Mouse (Mus musculus) embryonic fibroblast, embryonic 13.5 days (primary cell): ENCODE results near the gene Lin54. TPM values are rescaled to one million over a fixed set of nuclear protein-coding genes. Genes with fewer than 3 reads are reported as not detected.

Experiments used
- H3K27ac ChIP-seq: 2 replicates; pipeline ENCODE4 v1.5.1; 2012; ENCODE audit warnings: low read length, control low read depth, inconsistent platforms; ENCODE audit not compliant: insufficient read depth
- H3K4me1 ChIP-seq: 2 replicates; pipeline ENCODE4 v1.6.1; 2011; ENCODE audit warnings: low read length; ENCODE audit not compliant: control insufficient read depth, insufficient read depth
- H3K4me3 ChIP-seq: 2 replicates; pipeline ENCODE4 v1.5.1; 2011; ENCODE audit warnings: mild to moderate bottlenecking, control low read depth, low read length; ENCODE audit not compliant: insufficient read depth
- CTCF ChIP-seq: IDR thresholded peaks from 2 replicates; pipeline ENCODE4 v1.5.1; 2011; ENCODE audit warnings: mild to moderate bottlenecking, control low read depth, low read length, moderate library complexity, borderline replicate concordance; ENCODE audit not compliant: insufficient read depth
- POLR2A ChIP-seq: IDR thresholded peaks from 2 replicates; pipeline ENCODE4 v1.6.1; 2011; ENCODE audit warnings: low read depth, mild to moderate bottlenecking, control low read depth, low read length, moderate library complexity
- polyA plus RNA-seq: library from polyadenylated mRNA; stranded (reverse); fragments of >200 nt; gene quantifications from 2 replicates; pipeline ENCODE4 v1.2.4, GENCODE M21; 2011; ENCODE audit warnings: low read depth; ENCODE audit not compliant: missing spikeins, insufficient read length

The Lin54 gene
- polyA plus RNA-seq, 1 experiment: 23.8 TPM

DNA sequence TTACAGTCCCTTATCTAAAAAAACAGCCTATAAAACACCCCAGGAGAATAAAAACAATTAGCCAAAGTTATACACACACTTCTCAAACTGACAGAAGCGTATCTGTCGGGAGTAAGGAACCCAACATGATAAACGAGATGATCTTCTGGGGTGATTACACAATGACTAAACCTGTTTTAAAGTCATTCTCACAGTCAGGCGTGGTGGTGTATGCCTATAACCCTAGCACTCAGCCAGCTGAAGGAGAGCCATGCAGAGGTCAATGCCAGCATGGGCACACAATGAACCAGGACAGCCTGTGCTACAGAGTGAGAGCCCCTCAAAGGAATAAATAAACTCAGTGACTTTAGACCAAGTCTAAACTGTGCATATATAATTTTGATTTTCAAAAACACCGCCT is 92.0 kb downstream of the Lin54 start:
- H3K4me3 ChIP-seq: no peak overlapping the region
- TF ChIP-seq POLR2A (no peak), CTCF (no peak)
- H3K4me1 ChIP-seq: peaks cover 5% of the 10 kb centered on the region
- H3K27ac ChIP-seq: no peak overlapping the region

DNA sequence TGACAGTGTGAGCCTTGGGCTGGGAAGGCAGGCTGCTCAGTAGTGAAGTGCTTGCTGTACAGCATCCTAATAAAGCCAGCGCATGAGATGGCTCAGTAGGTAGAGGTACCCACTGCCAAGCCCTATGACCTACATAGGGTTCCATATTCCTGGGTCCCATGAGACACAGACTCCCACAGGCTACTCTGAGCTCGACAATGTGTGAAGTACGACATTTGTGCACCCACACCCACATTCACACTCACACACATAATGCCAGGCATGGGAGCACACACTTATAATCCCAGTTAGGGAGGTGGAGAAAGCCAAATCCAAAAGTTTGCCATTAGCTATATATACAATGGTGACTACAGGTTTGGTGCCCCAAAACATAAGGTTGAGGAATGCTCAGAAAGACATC is 103.7 kb downstream of the Lin54 start:
- Histone ChIP-seq H3K4me3 (no peak overlapping the region), H3K4me1 (no peaks in the 10 kb centered on the region), H3K27ac (no peak overlapping the region)
- TF ChIP-seq CTCF (no peak), POLR2A (no peak)

DNA sequence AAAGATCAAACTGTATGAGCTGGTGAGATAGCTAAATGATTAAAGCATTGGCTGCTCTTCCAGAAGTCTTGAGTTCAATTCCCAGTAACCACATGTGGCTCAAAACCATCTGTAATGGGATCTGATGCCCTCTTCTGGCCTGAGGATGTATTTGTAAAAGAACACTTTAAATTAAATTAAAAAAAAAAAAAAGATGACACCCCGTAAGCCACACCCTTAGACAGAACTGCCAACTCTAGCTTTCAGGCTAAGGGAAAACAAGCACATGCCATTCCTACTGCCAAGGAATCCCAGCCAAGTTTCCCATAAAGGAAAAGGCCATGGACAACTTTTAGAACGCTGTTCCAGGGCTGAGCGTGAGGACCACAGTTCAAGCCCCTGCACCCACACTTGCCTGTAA is 106.8 kb downstream of the Lin54 start:
- Histone ChIP-seq H3K27ac (no peak overlapping the region), H3K4me3 (no peak overlapping the region), H3K4me1 (no peaks in the 10 kb centered on the region)
- TF ChIP-seq CTCF: no peak
- no peak for TF ChIP-seq POLR2A

GRCm38 (mm10) chr5:100392436-100392955 is 107.9 kb downstream of the Lin54 start:
- TF ChIP-seq CTCF: no peak
- no peak for TF ChIP-seq POLR2A
- Histone ChIP-seq H3K4me1 (no peaks in the 10 kb centered on the region), H3K4me3 (no peak overlapping the region), H3K27ac (no peak overlapping the region)

Other genes with a start within 250 kb of the Lin54 start
- 314 and 338 TPM in 2 replicates for gene Sec31a, start 84.4 kb downstream of the Lin54 start, polyA plus RNA-seq
- gene Cops4, start 17.7 kb upstream of the Lin54 start, polyA plus RNA-seq: 93.8 and 115 TPM in 2 replicates
- gene Plac8, start 71.6 kb upstream of the Lin54 start, polyA plus RNA-seq: 43.8 and 104 TPM in 2 replicates
- gene Coq2, start 174.5 kb upstream of the Lin54 start, polyA plus RNA-seq: 31.3 and 31.8 TPM in 2 replicates
- 2.8 and 3.2 TPM in 2 replicates for gene Hpse, start 219.1 kb upstream of the Lin54 start, polyA plus RNA-seq